Mouse (Mus musculus): ENCODE results near the gene Cpe.

Gene Cpe

GRCm38 (mm10) chr8:64582887-64583286, 110.0 kb downstream of the Cpe start:
- in situ Hi-C loops (cut with MboI, MseI), result loop anchor here (25.0 kb wide), 1 partner anchor 546 kb away; no protein-coding TSS in a partner anchor

DNA sequence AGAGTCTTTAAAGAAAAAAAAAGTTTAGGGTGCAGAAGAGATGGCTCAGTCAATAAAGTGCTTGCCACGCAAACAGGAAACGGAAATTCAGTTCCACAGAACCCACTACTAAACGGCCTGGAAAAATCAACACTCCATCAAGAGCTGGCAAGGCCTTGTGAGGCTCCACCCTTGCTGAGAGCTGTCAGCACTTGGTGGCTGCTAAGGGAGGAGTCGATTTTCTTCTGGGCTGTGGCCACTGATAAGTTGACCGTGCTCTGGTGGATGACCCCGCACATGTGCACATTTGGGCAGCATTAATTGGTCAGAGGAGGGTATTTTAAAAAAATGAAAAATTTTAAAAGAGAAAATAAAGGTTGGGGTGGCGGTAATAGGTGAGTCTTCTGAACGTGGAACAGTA, 114.6 kb downstream of the Cpe start:
- in situ Hi-C loops (cut with MboI, MseI), result loop anchor here (25.0 kb wide), 1 partner anchor 541 kb away; no protein-coding TSS in a partner anchor

- in situ Hi-C loops (cut with MboI, MseI), result loop anchor here (25.0 kb wide), 1 partner anchor 538 kb away; no protein-coding TSS in a partner anchor
Measured at GRCm38 (mm10) chr8:64575001-64575400, 117.9 kb downstream of the Cpe start.

GRCm38 (mm10) chr8:64548054-64548850, 144.6 kb downstream of the Cpe start:
- in situ Hi-C loops (cut with MboI, MseI), result no loop called here

- in situ Hi-C loops (cut with MboI, MseI), result no loop called here
Measured at GRCm38 (mm10) chr8:64543441-64543840, 149.4 kb downstream of the Cpe start.
